Mouse (Mus musculus) liver, embryonic 14.5 days (tissue): ENCODE results near the gene A730009L09Rik.

Experiments used
- CTCF ChIP-seq: IDR thresholded peaks from 2 replicates; pipeline ENCODE4 v1.5.1; 2016; ENCODE audit warnings: antibody characterized with exemption, low read depth, control low read depth
- EP300 ChIP-seq: IDR thresholded peaks from 2 replicates; pipeline ENCODE4 v1.6.1; 2016; ENCODE audit warnings: antibody characterized with exemption, low read depth

GRCm38 (mm10) chr16:84495438-84495837, 19.5 kb upstream of the A730009L09Rik start:
- TF ChIP-seq CTCF, result no peak
- TF ChIP-seq EP300, result no peak
